Mouse (Mus musculus) embryonic facial prominence, embryonic 10.5 days (tissue): ENCODE measurements at regions not wholly inside any gene's neighbourhood (a gene's known extent, or its start where the extent isn't known, plus 50 kb on each side); places are given as distances from the start of the nearest gene placed in this dataset.

Experiments used
- DNase-seq: peaks from one replicate; pipeline ENCODE4 v3.0.0-alpha.2; 2017; ENCODE audit warnings: low spot score
- H3K27ac ChIP-seq: fragments of 300-500 bp; sonication (generic); replicated peaks from 2 replicates; pipeline ENCODE4 v1.5.1; 2016; ENCODE audit warnings: mild to moderate bottlenecking
- H3K27me3 ChIP-seq: fragments of 300-500 bp; sonication (generic); replicated peaks from 2 replicates; pipeline ENCODE4 v1.6.1; 2016; ENCODE audit warnings: low read depth, mild to moderate bottlenecking; ENCODE audit not compliant: poor library complexity, severe bottlenecking
- H3K36me3 ChIP-seq: fragments of 300-500 bp; sonication (generic); replicated peaks from 2 replicates; pipeline ENCODE4 v1.6.1; 2016; ENCODE audit warnings: mild to moderate bottlenecking, moderate library complexity
- H3K4me1 ChIP-seq: fragments of 300-500 bp; sonication (generic); 2 replicates; pipeline ENCODE4 v1.6.1; 2016
- H3K4me3 ChIP-seq: fragments of 300-500 bp; sonication (generic); 2 replicates; pipeline ENCODE4 v1.5.1; 2016; ENCODE audit warnings: mild to moderate bottlenecking, moderate library complexity
- H3K9me3 ChIP-seq: fragments of 300-500 bp; sonication (generic); 2 replicates; pipeline ENCODE4 v1.6.1; 2016; ENCODE audit warnings: mild to moderate bottlenecking
- WGBS: fragments of 180-500 bp; shearing (Covaris S2); methylation state at CpG from one replicate; pipeline ENCODE4 v1.1.7; 2016; 5-methylcytosine and 5-hydroxymethylcytosine counted together

- 69% methylated on average over 4 of the region's 4 CpGs for WGBS
- DNase-seq: peak; percentile 26
- Histone ChIP-seq H3K36me3 (no peaks in the 10 kb centered on the region), H3K9me3 (no peaks in the 10 kb centered on the region), H3K27me3 (no peaks in the 10 kb centered on the region), H3K27ac (no peak overlapping the region), H3K4me1 (0 out of 2 replicates have a peak, but pooled peaks cover 6% of the 10 kb centered on the region), H3K4me3 (no peak overlapping the region)
These were observed 775.7 kb downstream of the Otol1 start for GRCm38 (mm10) chr3:70783142-70783541.

GRCm38 (mm10) chr3:70802230-70802629, 794.8 kb downstream of the Otol1 start:
- H3K36me3 ChIP-seq: no peaks in the 10 kb centered on the region
- H3K9me3 ChIP-seq: no peaks in the 10 kb centered on the region
- 83% methylated on average over 4 of the region's 4 CpGs for WGBS
- H3K27me3 ChIP-seq: no peaks in the 10 kb centered on the region
- H3K4me3 ChIP-seq: no peak overlapping the region
- no peak for DNase-seq
- H3K27ac ChIP-seq: no peak overlapping the region
- H3K4me1 ChIP-seq: no peaks in the 10 kb centered on the region

GRCm38 (mm10) chr3:70803411-70803810, 796.0 kb downstream of the Otol1 start:
- no peak for DNase-seq
- H3K27me3 ChIP-seq: no peaks in the 10 kb centered on the region
- no peaks in the 10 kb centered on the region for H3K36me3 ChIP-seq
- H3K27ac ChIP-seq: no peak overlapping the region
- H3K9me3 ChIP-seq: no peaks in the 10 kb centered on the region
- 80% methylated on average over 4 of the region's 4 CpGs for WGBS
- H3K4me1 ChIP-seq: no peaks in the 10 kb centered on the region
- H3K4me3 ChIP-seq: no peak overlapping the region

- H3K27me3 ChIP-seq: no peaks in the 10 kb centered on the region
- no peaks in the 10 kb centered on the region for H3K4me1 ChIP-seq
- no peak overlapping the region for H3K4me3 ChIP-seq
- WGBS: 67% methylated on average over 2 of the region's 2 CpGs
- no peaks in the 10 kb centered on the region for H3K9me3 ChIP-seq
- H3K36me3 ChIP-seq: no peaks in the 10 kb centered on the region
- H3K27ac ChIP-seq: no peak overlapping the region
- DNase-seq: no peak
These were observed 796.5 kb downstream of the Otol1 start for GRCm38 (mm10) chr3:70803885-70804284.

GRCm38 (mm10) chr3:70807170-70807569, 799.8 kb downstream of the Otol1 start:
- DNase-seq: no peak
- no peaks in the 10 kb centered on the region for H3K36me3 ChIP-seq

More at GRCm38 (mm10) chr3:70807170-70807569, 799.8 kb downstream of the Otol1 start:
- WGBS: 72% methylated on average over 3 of the region's 3 CpGs
- Histone ChIP-seq H3K4me1 (no peaks in the 10 kb centered on the region), H3K27me3 (no peaks in the 10 kb centered on the region), H3K4me3 (no peak overlapping the region), H3K9me3 (no peaks in the 10 kb centered on the region), H3K27ac (no peak overlapping the region)
